Mouse (Mus musculus) heart, embryonic 11.5 days (tissue): ENCODE measurements around the gene Vmn1r36. TPM values are rescaled to one million over a fixed set of nuclear protein-coding genes. Genes with fewer than 3 reads are reported as not detected.
"Not testable (repeated sequence)": the region's sequence is repeated elsewhere in the genome, so short reads cannot be mapped to it uniquely, and the experiment has no call there.

Source experiments
- ATAC-seq: fragments of 200-750 bp; cut with Nextera tagmentation; replicated peaks from 2 replicates; pipeline ENCODE4 v1.8.0; 2017; ENCODE audit warnings: moderate library complexity; ENCODE audit not compliant: insufficient number of reproducible peaks, low FRiP score, low TSS enrichment
- H3K27ac ChIP-seq: fragments of 300-500 bp; sonication (generic); 2 replicates; pipeline ENCODE4 v1.5.1; 2014; ENCODE audit warnings: mild to moderate bottlenecking, low read depth, low read length
- H3K27me3 ChIP-seq: fragments of 300-500 bp; sonication (generic); 2 replicates; pipeline ENCODE4 v1.6.1; 2014; ENCODE audit warnings: mild to moderate bottlenecking, low read length, mixed read lengths; ENCODE audit not compliant: control insufficient read depth, insufficient read depth
- H3K36me3 ChIP-seq: fragments of 300-500 bp; sonication (generic); 2 replicates; pipeline ENCODE4 v1.6.1; 2014; ENCODE audit warnings: mild to moderate bottlenecking, low read length, moderate library complexity, mixed read lengths; ENCODE audit not compliant: control insufficient read depth, insufficient read depth
- H3K4me1 ChIP-seq: fragments of 300-500 bp; sonication (generic); 2 replicates; pipeline ENCODE4 v1.6.1; 2014; ENCODE audit warnings: low read length; ENCODE audit not compliant: control insufficient read depth, insufficient read depth
- H3K4me2 ChIP-seq: fragments of 300-500 bp; sonication (generic); 2 replicates; pipeline ENCODE4 v1.6.1; 2014; ENCODE audit warnings: mild to moderate bottlenecking, moderate library complexity
- H3K4me3 ChIP-seq: fragments of 300-500 bp; sonication (generic); 2 replicates; pipeline ENCODE4 v1.5.1; 2014; ENCODE audit warnings: low read depth, low read length
- H3K9ac ChIP-seq: fragments of 300-500 bp; sonication (generic); 2 replicates; pipeline ENCODE4 v1.6.1; 2014; ENCODE audit warnings: mild to moderate bottlenecking, low read depth, low read length, moderate library complexity
- H3K9me3 ChIP-seq: fragments of 300-500 bp; sonication (generic); replicated peaks from 2 replicates; pipeline ENCODE4 v1.6.1; 2016; ENCODE audit warnings: low read length; ENCODE audit not compliant: control insufficient read depth
- WGBS: fragments of 180-500 bp; shearing (Covaris S2); extraction: QIAGEN DNeasy Blood & Tissue Kit; methylation state at CpG from one replicate; pipeline ENCODE4 v1.1.7; 2014; ENCODE audit not compliant: insufficient replicate concordance; 5-methylcytosine and 5-hydroxymethylcytosine counted together
- polyA plus RNA-seq: library from polyadenylated mRNA; unstranded; fragments of >200 nt; fragmentation: Nextera tagmentation; extraction: Ambion mirVana; gene quantifications from 2 replicates; pipeline ENCODE4 v1.2.1, GENCODE M21; 2014

Vmn1r36 gene
- not detected in 2 replicates for polyA plus RNA-seq

GRCm38 (mm10) chr6:66719068-66719467 lies at the start of gene Vmn1r36:
Gene Vmn1r36, minus strand, starts transcription at chr6:66719168.
- not testable (repeated sequence) for H3K27me3 ChIP-seq, H3K4me2 ChIP-seq, H3K36me3 ChIP-seq, H3K27ac ChIP-seq, ATAC-seq, H3K4me3 ChIP-seq, H3K9ac ChIP-seq, H3K4me1 ChIP-seq, H3K9me3 ChIP-seq
- WGBS: 57% methylated on average over 2 of the region's 2 CpGs

GRCm38 (mm10) chr6:66729082-66729481 lies 10.1 kb upstream of the Vmn1r36 start, which contains the start of gene Vmn1r37:
Gene Vmn1r37, plus strand, starts transcription at chr6:66729382.
- not testable (repeated sequence) for H3K4me3 ChIP-seq, H3K4me1 ChIP-seq, H3K9me3 ChIP-seq, H3K36me3 ChIP-seq, H3K4me2 ChIP-seq, ATAC-seq, H3K9ac ChIP-seq, H3K27ac ChIP-seq, H3K27me3 ChIP-seq

- H3K27me3 ChIP-seq: no peaks in the 10 kb centered on the region
- H3K4me1 ChIP-seq: no peaks in the 10 kb centered on the region
- ATAC-seq: no peak
- no peak overlapping the region for H3K4me3 ChIP-seq
- H3K9ac ChIP-seq: no peak overlapping the region
- WGBS: 51% methylated on average over 3 of the region's 3 CpGs
- no peak overlapping the region for H3K4me2 ChIP-seq
- H3K36me3 ChIP-seq: no peaks in the 10 kb centered on the region
- no peaks in the 10 kb centered on the region for H3K9me3 ChIP-seq
- no peak overlapping the region for H3K27ac ChIP-seq
Measured at GRCm38 (mm10) chr6:66713854-66714253, 5.1 kb downstream of the Vmn1r36 start.

- no peaks in the 10 kb centered on the region for H3K36me3 ChIP-seq
- no peaks in the 10 kb centered on the region for H3K27me3 ChIP-seq
- no peak overlapping the region for H3K4me3 ChIP-seq
- no peak for ATAC-seq
- H3K4me1 ChIP-seq: no peaks in the 10 kb centered on the region
- no peak overlapping the region for H3K9ac ChIP-seq
- H3K4me2 ChIP-seq: no peak overlapping the region
- no peak overlapping the region for H3K27ac ChIP-seq
- H3K9me3 ChIP-seq: no peaks in the 10 kb centered on the region
Measured at GRCm38 (mm10) chr6:66708901-66709300, 10.1 kb downstream of the Vmn1r36 start.

GRCm38 (mm10) chr6:66685806-66686205 lies 33.2 kb downstream of the Vmn1r36 start, which contains the start of gene Vmn1r35:
Gene Vmn1r35, minus strand, starts transcription at chr6:66685906.
- Histone ChIP-seq H3K27me3 (no peaks in the 10 kb centered on the region), H3K27ac (no peak within 1 kb of the TSS), H3K36me3 (no peaks in the 10 kb centered on the region), H3K4me2 (no peak within 1 kb of the TSS), H3K4me1 (no peaks in the 10 kb centered on the region), H3K9ac (no peak within 1 kb of the TSS), H3K4me3 (no peak within 1 kb of the TSS), H3K9me3 (no peaks in the 10 kb centered on the region)
- 68% methylated on average over 3 of the region's 3 CpGs for WGBS
- ATAC-seq: no peak

Other genes with a start within 250 kb of the Vmn1r36 start
- gene Mad2l1, start 183.8 kb downstream of the Vmn1r36 start, polyA plus RNA-seq: 84.5 and 85.1 TPM in 2 replicates
- gene Vmn1r32, start 159.1 kb downstream of the Vmn1r36 start, polyA plus RNA-seq: 0.07 TPM in 1 of 2 replicates, not detected in the other
- not detected in 2 replicates for gene Vmn1r33, start 100.9 kb downstream of the Vmn1r36 start, polyA plus RNA-seq
- not detected in 2 replicates for gene Vmn1r34, start 75.3 kb downstream of the Vmn1r36 start, polyA plus RNA-seq
- not detected in 2 replicates for gene Vmn1r35, start 33.3 kb downstream of the Vmn1r36 start, polyA plus RNA-seq
- not detected in 2 replicates for gene Vmn1r37, start 10.2 kb upstream of the Vmn1r36 start, polyA plus RNA-seq
- gene Vmn1r38, start 63.5 kb upstream of the Vmn1r36 start, polyA plus RNA-seq: not detected in 2 replicates
- not detected in 2 replicates for gene Vmn1r39, start 91.4 kb upstream of the Vmn1r36 start, polyA plus RNA-seq
- 64.0 and 72.1 TPM in 2 replicates for gene Gng12, start 177.2 kb upstream of the Vmn1r36 start, polyA plus RNA-seq